Mouse (Mus musculus) CH12.LX (cell line): ENCODE measurements around the gene Upk3a.
"Not testable (repeated sequence)": the region's sequence is repeated elsewhere in the genome, so short reads cannot be mapped to it uniquely, and the experiment has no call there.

ENCODE experiments used
- E2F4 ChIP-seq: IDR thresholded peaks from 2 replicates; pipeline ENCODE4 v1.6.1; 2011; ENCODE audit warnings: low read depth, low read length, improper control_type of control experiment; ENCODE audit not compliant: insufficient replicate concordance
- HCFC1 ChIP-seq: IDR thresholded peaks from 2 replicates; pipeline ENCODE4 v1.6.1; 2012; ENCODE audit warnings: low read depth, mild to moderate bottlenecking, inconsistent platforms, low read length, improper control_type of control experiment
- MAX ChIP-seq: IDR thresholded peaks from 2 replicates; pipeline ENCODE4 v1.6.1; 2011; ENCODE audit warnings: low read length, improper control_type of control experiment
- POLR2A ChIP-seq: IDR thresholded peaks from 2 replicates; pipeline ENCODE4 v1.6.1; 2011; ENCODE audit warnings: low read depth, mild to moderate bottlenecking, improper control_type of control experiment, low read length
- UBTF ChIP-seq: IDR thresholded peaks from 2 replicates; pipeline ENCODE4 v1.6.1; 2012; ENCODE audit warnings: low read depth, mild to moderate bottlenecking, inconsistent platforms, low read length, improper control_type of control experiment, moderate library complexity
- USF1 ChIP-seq: IDR thresholded peaks from 2 replicates; pipeline ENCODE4 v1.6.1; 2014; ENCODE audit warnings: low read depth, mild to moderate bottlenecking, inconsistent platforms, low read length, improper control_type of control experiment
- USF2 ChIP-seq: conservative IDR thresholded peaks from 2 replicates; pipeline ENCODE4 v1.6.1; 2011; ENCODE audit warnings: low read depth, low read length, improper control_type of control experiment
- ZKSCAN1 ChIP-seq: IDR thresholded peaks from 2 replicates; pipeline ENCODE4 v1.6.1; 2012; ENCODE audit warnings: low read depth, inconsistent platforms, low read length, improper control_type of control experiment, borderline replicate concordance

DNA sequence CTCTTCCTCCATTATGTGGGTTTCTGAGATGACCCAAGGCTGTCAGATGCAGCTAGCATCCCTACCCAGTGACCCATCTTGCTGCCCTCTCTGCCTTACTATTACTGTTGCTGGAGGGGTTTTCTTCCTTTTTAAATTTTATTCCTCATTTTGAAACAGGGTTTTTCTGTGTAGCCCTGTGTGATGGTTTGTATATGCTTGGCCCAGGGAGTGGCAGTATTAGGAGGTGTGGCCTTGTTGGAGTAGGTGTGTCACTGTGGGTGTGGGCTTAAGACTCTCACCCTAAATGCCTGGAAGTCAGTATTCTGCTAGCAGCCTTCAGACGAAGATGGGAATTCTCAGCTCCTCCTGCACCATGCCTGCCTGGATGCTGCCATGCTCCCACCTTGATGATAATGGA is 11.7 kb downstream of the Upk3a start, which contains the start of gene Fam118a:
- TF ChIP-seq POLR2A, HCFC1, MAX, USF2, ZKSCAN1, E2F4, USF1, UBTF: not testable (repeated sequence)
